Mouse (Mus musculus) midbrain, embryonic 16.5 days (tissue): ENCODE data around the gene Ankrd40. TPM values are rescaled to one million over a fixed set of nuclear protein-coding genes. Genes with fewer than 3 reads are reported as not detected.

Experiments
- ATAC-seq: fragments of 200-750 bp; cut with Nextera tagmentation; 2 replicates; pipeline ENCODE4 v1.8.0; 2017; ENCODE audit warnings: moderate TSS enrichment
- H3K27ac ChIP-seq: fragments of 300-500 bp; sonication (generic); 2 replicates; pipeline ENCODE4 v1.5.1; 2014; ENCODE audit warnings: mild to moderate bottlenecking, low read length, mixed read lengths
- H3K27me3 ChIP-seq: fragments of 300-500 bp; sonication (generic); 2 replicates; pipeline ENCODE4 v1.6.1; 2014; ENCODE audit warnings: low read depth, low read length, mixed read lengths; ENCODE audit not compliant: control insufficient read depth, insufficient read depth
- H3K36me3 ChIP-seq: fragments of 300-500 bp; sonication (generic); 2 replicates; pipeline ENCODE4 v1.6.1; 2014; ENCODE audit warnings: mild to moderate bottlenecking, low read length, moderate library complexity, mixed read lengths; ENCODE audit not compliant: control insufficient read depth, insufficient read depth
- H3K4me1 ChIP-seq: fragments of 300-500 bp; sonication (generic); 2 replicates; pipeline ENCODE4 v1.6.1; 2014; ENCODE audit warnings: mild to moderate bottlenecking, low read length, mixed read lengths; ENCODE audit not compliant: control insufficient read depth, insufficient read depth
- H3K4me2 ChIP-seq: fragments of 300-500 bp; sonication (generic); 2 replicates; pipeline ENCODE4 v1.6.1; 2014; ENCODE audit warnings: mild to moderate bottlenecking, low read length, mixed read lengths
- H3K4me3 ChIP-seq: fragments of 300-500 bp; sonication (generic); 2 replicates; pipeline ENCODE4 v1.5.1; 2014; ENCODE audit warnings: low read depth, mild to moderate bottlenecking, low read length, moderate library complexity, mixed read lengths
- H3K9ac ChIP-seq: fragments of 300-500 bp; sonication (generic); 2 replicates; pipeline ENCODE4 v1.6.1; 2014; ENCODE audit warnings: low read depth, low read length, mixed read lengths
- H3K9me3 ChIP-seq: fragments of 300-500 bp; sonication (generic); replicated peaks from 2 replicates; pipeline ENCODE4 v1.6.1; 2014; ENCODE audit warnings: mild to moderate bottlenecking, low read length, mixed read lengths; ENCODE audit not compliant: control insufficient read depth, poor library complexity, severe bottlenecking
- WGBS: fragments of 180-500 bp; shearing (Covaris S2); extraction: QIAGEN DNeasy Blood & Tissue Kit; methylation state at CpG from one replicate; pipeline ENCODE4 v1.1.7; 2014; 5-methylcytosine and 5-hydroxymethylcytosine counted together
- polyA plus RNA-seq: library from polyadenylated mRNA; unstranded; fragments of >200 nt; fragmentation: Nextera tagmentation; extraction: Ambion mirVana; gene quantifications from 2 replicates; pipeline ENCODE4 v1.2.1, GENCODE M21; 2015

Gene Ankrd40
- polyA plus RNA-seq, 1 experiment from 2014 or later, result 10.2 TPM

DNA sequence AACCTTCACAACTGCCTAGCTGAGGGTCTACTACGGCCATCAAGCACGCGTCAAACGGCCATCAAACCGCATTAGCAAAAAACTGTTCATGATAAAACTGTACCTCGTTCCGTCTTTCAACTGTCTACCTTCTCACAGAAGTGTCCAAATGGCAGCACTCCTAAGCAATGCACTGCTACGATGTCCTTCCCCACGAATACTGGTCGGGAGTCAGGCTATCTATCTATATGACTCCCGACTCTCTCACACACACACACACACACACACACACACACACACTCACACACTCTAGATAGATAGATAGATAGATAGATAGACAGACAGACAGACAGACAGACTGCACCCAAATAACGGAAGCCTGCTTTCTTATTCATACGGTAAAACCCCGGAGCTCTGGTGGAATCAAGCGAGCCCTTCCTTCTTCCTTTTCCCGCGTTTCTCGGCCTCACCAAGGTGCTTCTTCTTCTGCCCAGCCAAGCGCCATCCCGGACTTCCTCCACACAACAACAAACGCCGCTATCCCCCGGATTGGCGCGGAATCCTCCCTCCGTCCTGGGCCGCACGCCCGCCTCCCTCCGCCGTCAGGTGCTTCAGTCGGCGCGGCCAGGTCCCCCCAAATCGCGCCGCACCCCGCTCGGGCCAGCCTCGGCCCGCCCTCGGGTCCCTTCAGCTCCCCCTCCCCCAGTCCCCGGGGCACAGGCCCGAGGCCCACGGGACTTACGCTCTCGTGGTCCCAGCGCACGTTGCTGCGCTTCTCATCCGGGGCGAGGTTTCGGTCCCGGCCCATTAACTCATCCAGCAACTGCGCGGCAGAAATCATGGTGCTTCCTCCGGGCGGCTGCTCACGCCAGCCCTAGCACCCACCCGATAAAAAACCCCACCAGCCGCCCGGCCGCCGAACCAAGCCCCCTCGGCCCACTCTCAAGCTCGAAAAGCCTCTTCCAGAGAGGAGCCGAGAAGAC is 6.6 kb upstream of the Ankrd40 start:
- Histone ChIP-seq H3K9ac (peak overlapping the region; percentile 98), H3K4me3 (peak overlapping the region; percentile 92), H3K4me1 (peaks cover 35% of the 10 kb centered on the region), H3K9me3 (no peaks in the 10 kb centered on the region), H3K27me3 (no peaks in the 10 kb centered on the region), H3K36me3 (no peaks in the 10 kb centered on the region), H3K4me2 (peak overlapping the region; percentile 68), H3K27ac (peak overlapping the region; percentile 98)
- peak; percentile 76 for ATAC-seq
- under 1% methylated on average over 66 of the region's 67 CpGs for WGBS

DNA sequence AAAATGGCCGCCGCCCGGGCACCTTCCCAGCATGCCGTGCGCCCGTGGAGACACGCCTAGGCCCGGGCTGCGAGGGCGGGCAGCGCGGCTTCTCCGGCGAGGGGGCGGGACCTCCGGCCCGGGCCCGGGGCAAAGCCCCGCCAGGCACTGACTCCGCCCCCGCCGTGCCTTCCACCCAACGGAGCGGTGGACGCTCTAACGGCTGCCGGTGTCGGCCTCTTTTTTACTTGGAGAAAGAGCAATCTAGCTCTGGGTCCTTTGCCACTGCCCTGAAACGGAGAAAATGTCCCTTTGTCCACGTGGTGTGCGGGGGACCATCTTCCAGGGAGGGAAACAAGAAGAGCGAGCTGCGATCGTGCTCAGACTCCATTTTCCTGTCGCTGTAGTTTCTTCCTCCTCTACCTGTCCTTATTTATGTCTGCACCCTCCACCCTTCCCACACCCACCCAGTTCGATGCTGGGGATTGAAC is 5.8 kb upstream of the Ankrd40 start, which contains the start of gene Luc7l3:
Gene Luc7l3, minus strand, starts transcription at position 58 of the 470 bp plus-strand sequence.
- Histone ChIP-seq H3K27ac (peak within 1 kb of the TSS; percentile 98), H3K4me2 (peak within 1 kb of the TSS; percentile 68), H3K4me1 (peaks cover 35% of the 10 kb centered on the region), H3K9ac (peak within 1 kb of the TSS; percentile 98), H3K27me3 (no peaks in the 10 kb centered on the region), H3K4me3 (peak within 1 kb of the TSS; percentile 92), H3K9me3 (no peaks in the 10 kb centered on the region), H3K36me3 (no peaks in the 10 kb centered on the region)
- ATAC-seq, result peak; percentile 93
- WGBS, result under 1% methylated on average over 35 of the region's 36 CpGs

DNA sequence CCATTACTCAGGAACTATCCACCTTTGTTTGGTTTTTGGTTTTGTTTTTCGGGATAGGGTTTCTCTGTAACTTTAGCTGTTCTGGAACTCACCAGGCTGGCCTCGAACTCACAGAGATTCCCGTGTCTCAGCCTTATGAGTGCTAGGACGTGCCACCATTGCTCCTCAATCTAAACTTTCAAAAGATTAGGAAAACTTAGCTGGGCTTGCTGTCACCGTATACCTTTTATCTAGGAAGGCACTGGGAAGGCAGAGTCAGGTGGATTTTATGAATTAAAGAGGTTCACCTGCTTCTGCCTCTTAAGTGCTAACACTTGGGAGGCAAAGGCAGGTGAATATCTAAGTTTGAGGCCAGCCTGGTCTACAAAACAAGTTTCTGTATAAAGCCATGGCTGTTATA is 5.2 kb upstream of the Ankrd40 start:
- peak overlapping the region; percentile 98; the same call in 1 of the 2 replicates for H3K9ac ChIP-seq
- 38% methylated on average over 5 of the region's 5 CpGs for WGBS
- ATAC-seq, result no peak

GRCm38 (mm10) chr11:94323271-94323925 is 4.4 kb upstream of the Ankrd40 start:
- no peak overlapping the region for H3K27ac ChIP-seq
- ATAC-seq, result no peak
- no peaks in the 10 kb centered on the region for H3K27me3 ChIP-seq
- H3K4me3 ChIP-seq, result no peak overlapping the region
- no peak overlapping the region for H3K9ac ChIP-seq
- H3K4me2 ChIP-seq, result no peak overlapping the region
- 48% methylated on average over 5 of the region's 5 CpGs for WGBS
- no peaks in the 10 kb centered on the region for H3K9me3 ChIP-seq
- H3K4me1 ChIP-seq, result peaks cover 29% of the 10 kb centered on the region
- H3K36me3 ChIP-seq, result no peaks in the 10 kb centered on the region

More for the DNA sequence above, 5.2 kb upstream of the Ankrd40 start:
- peak overlapping the region; percentile 92 for H3K4me3 ChIP-seq
- H3K27me3 ChIP-seq, result no peaks in the 10 kb centered on the region
- peaks cover 31% of the 10 kb centered on the region for H3K4me1 ChIP-seq
- peak overlapping the region; percentile 98 for H3K27ac ChIP-seq
- no peaks in the 10 kb centered on the region for H3K9me3 ChIP-seq
- peak overlapping the region; percentile 54 for H3K4me2 ChIP-seq
- no peaks in the 10 kb centered on the region for H3K36me3 ChIP-seq

DNA sequence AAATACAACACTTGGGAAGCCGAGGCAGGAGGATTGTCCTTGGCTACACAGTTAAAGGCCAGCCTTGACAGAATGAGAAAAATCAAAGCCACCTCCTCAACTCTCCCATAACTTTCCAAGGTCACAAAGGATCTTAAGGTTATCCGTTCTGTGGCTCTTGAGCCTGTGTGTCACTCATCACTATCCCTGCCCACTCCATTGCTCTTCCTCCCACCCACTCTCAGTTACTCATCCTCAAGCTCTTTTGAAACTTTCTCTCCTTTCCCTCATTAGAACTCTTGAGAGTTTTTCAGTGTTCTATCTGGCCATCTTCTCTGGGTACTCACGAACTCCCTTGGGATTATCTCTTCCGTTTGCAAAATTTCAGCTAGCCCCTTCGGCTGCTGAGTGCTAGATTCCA is 3.2 kb upstream of the Ankrd40 start:
- Histone ChIP-seq H3K27ac (no peak overlapping the region), H3K9me3 (no peaks in the 10 kb centered on the region), H3K27me3 (no peaks in the 10 kb centered on the region), H3K9ac (no peak overlapping the region), H3K4me1 (peaks cover 31% of the 10 kb centered on the region), H3K36me3 (no peaks in the 10 kb centered on the region), H3K4me3 (no peak overlapping the region), H3K4me2 (no peak overlapping the region)
- 89% methylated on average over 5 of the region's 5 CpGs for WGBS
- no peak for ATAC-seq

GRCm38 (mm10) chr11:94326961-94327411 is 815 bp upstream of the Ankrd40 start:
- H3K9ac ChIP-seq, result peak overlapping the region; percentile 23
- peak overlapping the region; percentile 82 for H3K4me2 ChIP-seq
- peaks cover 33% of the 10 kb centered on the region for H3K4me1 ChIP-seq
- WGBS, result 3% methylated on average over 10 of the region's 10 CpGs
- no peaks in the 10 kb centered on the region for H3K27me3 ChIP-seq
- H3K9me3 ChIP-seq, result no peaks in the 10 kb centered on the region
- no peaks in the 10 kb centered on the region for H3K36me3 ChIP-seq
- peak; percentile 79 for ATAC-seq
- H3K4me3 ChIP-seq, result peak overlapping the region; percentile 85
- H3K27ac ChIP-seq, result peak overlapping the region; percentile 99

GRCm38 (mm10) chr11:94328644-94329025 is 834 bp downstream of the Ankrd40 start:
- peak overlapping the region; percentile 82 for H3K4me2 ChIP-seq
- ATAC-seq, result no peak; the same call in 1 of the 2 replicates
- peaks cover 29% of the 10 kb centered on the region for H3K4me1 ChIP-seq
- H3K4me3 ChIP-seq, result peak overlapping the region; percentile 85
- peak overlapping the region; percentile 99 for H3K27ac ChIP-seq
- no peaks in the 10 kb centered on the region for H3K36me3 ChIP-seq
- H3K27me3 ChIP-seq, result no peaks in the 10 kb centered on the region
- under 1% methylated on average over 10 of the region's 10 CpGs for WGBS
- peak overlapping the region; percentile 97 for H3K9ac ChIP-seq
- H3K9me3 ChIP-seq, result no peaks in the 10 kb centered on the region

DNA sequence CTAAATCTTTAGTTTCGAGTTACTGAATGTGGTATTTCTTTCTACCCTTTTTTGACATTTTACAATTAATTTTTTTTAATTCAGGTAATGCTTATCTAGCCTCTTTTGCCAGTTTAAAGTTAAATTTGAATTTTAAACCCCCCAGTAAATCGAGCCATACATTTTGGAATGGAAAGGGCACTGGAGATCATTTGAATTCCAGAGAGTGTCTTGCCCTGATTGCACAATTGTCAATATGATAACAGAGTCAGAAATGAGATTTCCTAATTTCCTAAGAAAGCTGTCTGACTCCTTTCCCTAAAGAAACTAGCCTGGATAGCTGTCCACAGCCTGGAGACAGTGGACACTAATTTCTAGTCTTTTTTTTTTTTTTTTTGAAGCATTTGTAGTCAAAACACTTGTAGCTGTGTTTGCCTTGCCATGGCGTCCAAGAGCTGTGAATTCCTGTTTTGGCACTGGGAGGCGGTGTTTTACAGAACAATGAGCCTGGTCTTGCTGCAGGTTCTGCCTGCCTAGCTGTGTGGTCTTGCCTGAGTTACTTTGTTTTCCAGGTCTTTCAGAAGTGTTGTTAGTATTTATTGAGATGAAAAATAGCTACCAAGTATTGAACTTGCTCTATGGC is 1.6 kb downstream of the Ankrd40 start:
- no peak for ATAC-seq
- H3K4me2 ChIP-seq, result peak overlapping the region; percentile 82; the same call in 1 of the 2 replicates
- whole genome bisulfite sequencing, result 38% methylated on average over 4 of the region's 4 CpGs
- no peaks in the 10 kb centered on the region for H3K27me3 ChIP-seq
- no peak overlapping the region for H3K4me3 ChIP-seq
- peaks cover 29% of the 10 kb centered on the region for H3K4me1 ChIP-seq
- no peak overlapping the region for H3K9ac ChIP-seq
- peaks cover under 1% of the 10 kb centered on the region for H3K36me3 ChIP-seq
- H3K27ac ChIP-seq, result 0 out of 2 replicates have a peak overlapping the region, but pooled peaks have one; percentile 47
- H3K9me3 ChIP-seq, result no peaks in the 10 kb centered on the region
